Mouse (Mus musculus) heart, embryonic 11.5 days (tissue): ENCODE measurements around the gene Cep95. TPM values are rescaled to one million over a fixed set of nuclear protein-coding genes. Genes with fewer than 3 reads are reported as not detected.

Experiments used
- ATAC-seq: fragments of 200-750 bp; cut with Nextera tagmentation; replicated peaks from 2 replicates; pipeline ENCODE4 v1.8.0; 2017; ENCODE audit warnings: moderate library complexity; ENCODE audit not compliant: insufficient number of reproducible peaks, low FRiP score, low TSS enrichment
- H3K27ac ChIP-seq: fragments of 300-500 bp; sonication (generic); 2 replicates; pipeline ENCODE4 v1.5.1; 2014; ENCODE audit warnings: mild to moderate bottlenecking, low read depth, low read length
- H3K27me3 ChIP-seq: fragments of 300-500 bp; sonication (generic); 2 replicates; pipeline ENCODE4 v1.6.1; 2014; ENCODE audit warnings: mild to moderate bottlenecking, low read length, mixed read lengths; ENCODE audit not compliant: control insufficient read depth, insufficient read depth
- H3K36me3 ChIP-seq: fragments of 300-500 bp; sonication (generic); 2 replicates; pipeline ENCODE4 v1.6.1; 2014; ENCODE audit warnings: mild to moderate bottlenecking, low read length, moderate library complexity, mixed read lengths; ENCODE audit not compliant: control insufficient read depth, insufficient read depth
- H3K4me1 ChIP-seq: fragments of 300-500 bp; sonication (generic); 2 replicates; pipeline ENCODE4 v1.6.1; 2014; ENCODE audit warnings: low read length; ENCODE audit not compliant: control insufficient read depth, insufficient read depth
- H3K4me2 ChIP-seq: fragments of 300-500 bp; sonication (generic); 2 replicates; pipeline ENCODE4 v1.6.1; 2014; ENCODE audit warnings: mild to moderate bottlenecking, moderate library complexity
- H3K4me3 ChIP-seq: fragments of 300-500 bp; sonication (generic); 2 replicates; pipeline ENCODE4 v1.5.1; 2014; ENCODE audit warnings: low read depth, low read length
- H3K9ac ChIP-seq: fragments of 300-500 bp; sonication (generic); 2 replicates; pipeline ENCODE4 v1.6.1; 2014; ENCODE audit warnings: mild to moderate bottlenecking, low read depth, low read length, moderate library complexity
- H3K9me3 ChIP-seq: fragments of 300-500 bp; sonication (generic); replicated peaks from 2 replicates; pipeline ENCODE4 v1.6.1; 2016; ENCODE audit warnings: low read length; ENCODE audit not compliant: control insufficient read depth
- WGBS: fragments of 180-500 bp; shearing (Covaris S2); extraction: QIAGEN DNeasy Blood & Tissue Kit; methylation state at CpG from one replicate; pipeline ENCODE4 v1.1.7; 2014; ENCODE audit not compliant: insufficient replicate concordance; 5-methylcytosine and 5-hydroxymethylcytosine counted together
- polyA plus RNA-seq: library from polyadenylated mRNA; unstranded; fragments of >200 nt; fragmentation: Nextera tagmentation; extraction: Ambion mirVana; gene quantifications from 2 replicates; pipeline ENCODE4 v1.2.1, GENCODE M21; 2014

Gene Cep95
- polyA plus RNA-seq, 1 experiment from 2014 or later: 17.0 TPM

DNA sequence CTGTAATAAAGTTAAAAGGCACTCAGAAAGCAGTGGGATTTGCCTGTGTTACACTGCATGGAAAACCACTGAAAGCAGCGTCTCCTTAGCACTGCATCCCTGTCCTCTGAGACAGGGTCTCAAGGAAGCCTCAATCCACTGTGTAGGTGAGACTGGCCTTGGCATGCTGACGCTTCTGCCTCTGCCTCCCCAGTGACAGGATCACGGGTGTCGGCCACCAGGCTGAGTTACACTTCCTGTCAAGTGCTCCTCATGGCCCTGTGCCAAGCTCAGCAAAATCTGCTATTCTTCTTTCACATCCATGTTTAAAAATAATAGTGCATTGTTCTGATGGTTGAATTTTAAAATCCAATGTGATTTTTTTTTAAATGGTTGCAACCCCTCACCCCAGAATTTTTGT is 31.9 kb downstream of the Cep95 start:
- no peak overlapping the region for H3K4me3 ChIP-seq
- H3K27me3 ChIP-seq: no peaks in the 10 kb centered on the region
- no peak overlapping the region for H3K4me2 ChIP-seq
- H3K36me3 ChIP-seq: peaks cover 20% of the 10 kb centered on the region
- H3K4me1 ChIP-seq: peaks cover 17% of the 10 kb centered on the region
- WGBS: 62% methylated on average over 4 of the region's 4 CpGs
- H3K9ac ChIP-seq: no peak overlapping the region
- no peak overlapping the region for H3K27ac ChIP-seq
- no peak for ATAC-seq
- no peaks in the 10 kb centered on the region for H3K9me3 ChIP-seq

DNA sequence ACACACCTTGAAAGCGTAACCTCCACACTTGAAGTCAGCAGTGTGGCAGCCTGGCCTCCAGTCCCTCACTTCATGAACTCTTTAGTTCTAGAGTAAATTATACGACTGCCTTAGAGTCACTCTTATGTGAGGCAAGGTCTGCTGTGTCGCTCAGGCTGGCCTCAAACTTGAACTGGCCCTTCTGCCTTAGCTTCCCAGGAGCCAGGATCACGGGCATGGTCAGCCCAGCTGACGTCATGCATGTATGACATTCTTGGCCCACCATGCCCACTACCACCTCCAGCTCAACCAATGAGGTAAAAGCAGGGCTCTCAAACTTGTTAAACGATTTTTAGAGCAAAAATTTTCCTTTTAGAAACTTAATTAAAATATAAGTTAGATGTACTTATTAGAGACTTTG is 32.3 kb downstream of the Cep95 start:
- Histone ChIP-seq H3K9ac (no peak overlapping the region), H3K27me3 (no peaks in the 10 kb centered on the region), H3K4me3 (no peak overlapping the region), H3K9me3 (no peaks in the 10 kb centered on the region), H3K36me3 (peaks cover 23% of the 10 kb centered on the region), H3K4me1 (peaks cover 17% of the 10 kb centered on the region), H3K27ac (no peak overlapping the region), H3K4me2 (no peak overlapping the region)
- ATAC-seq: no peak
- 82% methylated on average over 6 of the region's 6 CpGs for WGBS

DNA sequence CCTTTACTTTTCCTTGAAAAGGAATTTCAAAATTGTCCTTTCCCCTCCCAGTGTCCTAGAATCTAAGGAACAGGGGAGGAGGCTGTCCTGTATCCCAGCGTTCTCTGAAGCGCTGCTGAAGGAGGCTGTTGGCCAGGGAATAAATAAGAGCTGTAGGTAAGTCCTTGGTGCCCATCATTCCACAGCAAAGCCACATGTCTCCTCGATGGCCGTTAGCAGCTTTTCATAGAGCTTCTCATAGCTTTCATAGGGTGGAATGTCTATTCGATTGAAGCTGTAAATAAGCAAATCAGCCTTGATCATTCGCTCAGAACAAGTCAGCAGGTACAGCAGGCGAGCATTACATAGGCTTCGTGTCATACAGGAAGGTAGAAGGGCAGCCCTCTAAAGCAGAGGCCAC is 33.4 kb downstream of the Cep95 start:
- no peaks in the 10 kb centered on the region for H3K27me3 ChIP-seq
- H3K4me3 ChIP-seq: no peak overlapping the region
- peaks cover 27% of the 10 kb centered on the region for H3K36me3 ChIP-seq
- no peak overlapping the region for H3K27ac ChIP-seq
- H3K4me1 ChIP-seq: peaks cover 17% of the 10 kb centered on the region
- H3K9me3 ChIP-seq: no peaks in the 10 kb centered on the region
- 88% methylated on average over 8 of the region's 8 CpGs for WGBS
- ATAC-seq: no peak
- no peak overlapping the region for H3K9ac ChIP-seq
- no peak overlapping the region for H3K4me2 ChIP-seq

DNA sequence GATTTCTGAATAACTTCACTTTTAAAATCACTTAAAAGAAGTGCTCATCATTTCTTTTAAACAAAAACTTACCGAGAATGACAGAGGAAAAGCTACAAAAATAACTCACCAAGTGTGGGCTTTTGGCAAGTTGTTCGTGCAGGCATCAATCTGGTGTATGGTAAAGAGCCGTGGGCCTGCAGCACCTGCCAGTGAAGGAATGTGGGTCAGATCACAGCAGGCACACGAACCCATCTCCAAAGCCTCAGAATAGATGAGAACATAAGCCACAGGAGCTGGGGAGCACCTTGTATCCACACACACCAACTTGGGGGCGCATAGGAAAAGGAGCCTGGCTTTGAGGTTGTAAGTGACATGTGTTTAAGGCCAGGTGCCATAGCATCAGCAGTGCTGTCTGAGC is 33.9 kb downstream of the Cep95 start:
- Histone ChIP-seq H3K27ac (no peak overlapping the region), H3K4me3 (no peak overlapping the region), H3K4me2 (no peak overlapping the region), H3K36me3 (peaks cover 29% of the 10 kb centered on the region), H3K4me1 (peaks cover 17% of the 10 kb centered on the region), H3K9ac (no peak overlapping the region), H3K27me3 (no peaks in the 10 kb centered on the region), H3K9me3 (no peaks in the 10 kb centered on the region)
- no peak for ATAC-seq
- WGBS: 80% methylated on average over 5 of the region's 5 CpGs

DNA sequence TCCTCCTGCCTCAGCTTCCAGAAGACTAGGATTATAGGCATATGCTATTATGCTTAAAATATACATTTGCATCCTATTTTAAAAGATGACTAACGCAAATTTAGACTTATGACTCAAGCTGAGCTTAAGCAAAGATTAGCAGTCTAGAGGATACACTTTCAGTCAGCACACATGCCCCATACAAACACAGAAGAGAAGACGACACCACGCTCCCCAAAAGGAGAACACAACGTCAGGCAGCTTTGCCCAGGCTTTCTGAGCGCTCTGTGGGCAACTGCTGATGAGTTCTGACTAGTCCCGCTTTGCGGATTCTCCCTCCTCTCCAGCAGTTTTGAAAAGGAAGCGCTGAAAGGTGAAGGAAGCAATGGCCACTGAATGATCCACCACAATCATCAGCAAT is 34.7 kb downstream of the Cep95 start:
- H3K9ac ChIP-seq: no peak overlapping the region
- H3K27ac ChIP-seq: no peak overlapping the region
- no peaks in the 10 kb centered on the region for H3K27me3 ChIP-seq
- peaks cover 31% of the 10 kb centered on the region for H3K36me3 ChIP-seq
- H3K9me3 ChIP-seq: no peaks in the 10 kb centered on the region
- H3K4me1 ChIP-seq: peaks cover 10% of the 10 kb centered on the region
- no peak for ATAC-seq
- WGBS: 91% methylated on average over 8 of the region's 8 CpGs
- no peak overlapping the region for H3K4me2 ChIP-seq
- H3K4me3 ChIP-seq: no peak overlapping the region

DNA sequence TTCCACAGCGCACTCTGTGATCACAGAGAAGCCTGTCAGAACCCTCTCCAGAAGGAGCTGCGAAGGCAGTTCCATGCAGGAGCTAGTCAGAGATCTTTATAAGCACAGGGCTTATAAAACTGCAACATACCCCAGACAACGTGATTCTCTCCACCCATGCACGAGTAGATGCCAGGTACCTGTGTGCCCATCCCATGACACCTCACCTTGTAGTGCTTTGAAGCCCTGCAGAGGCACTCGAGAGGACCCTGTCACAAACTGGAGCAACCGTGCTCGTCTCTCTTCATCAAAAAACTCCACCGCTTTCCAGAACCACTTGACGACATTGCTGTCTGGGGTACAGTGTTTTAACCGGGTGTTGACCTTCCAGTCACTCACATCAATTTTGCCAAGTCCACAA is 35.4 kb downstream of the Cep95 start:
- 85% methylated on average over 10 of the region's 10 CpGs for WGBS
- no peaks in the 10 kb centered on the region for H3K9me3 ChIP-seq
- peaks cover 26% of the 10 kb centered on the region; the same call in 1 of the 2 replicates for H3K36me3 ChIP-seq

DNA sequence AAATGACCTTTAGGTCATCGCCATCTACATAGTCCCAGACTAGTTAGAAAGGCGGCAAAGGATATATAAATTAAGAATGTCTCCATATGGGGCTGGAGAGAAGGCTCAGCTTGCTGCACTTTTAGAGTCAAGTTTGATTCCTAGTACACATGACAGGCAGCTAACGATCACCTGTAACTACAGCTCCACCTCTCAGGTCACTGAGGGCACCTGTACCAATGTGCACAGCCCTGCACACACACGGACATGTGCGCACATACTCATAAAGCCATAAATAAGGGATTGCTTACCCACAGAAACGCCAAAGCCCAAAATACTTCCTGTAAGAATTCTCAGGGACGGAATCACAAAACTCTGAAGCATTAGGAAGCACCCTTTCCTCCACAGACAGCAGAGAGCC is 39.0 kb downstream of the Cep95 start:
- 91% methylated on average over 7 of the region's 7 CpGs for WGBS
- Histone ChIP-seq H3K4me1 (no peaks in the 10 kb centered on the region), H3K9ac (no peak overlapping the region)

More for the DNA sequence above, 35.4 kb downstream of the Cep95 start:
- H3K27ac ChIP-seq: no peak overlapping the region
- H3K4me1 ChIP-seq: peaks cover 5% of the 10 kb centered on the region; the same call in 1 of the 2 replicates
- no peak for ATAC-seq
- H3K27me3 ChIP-seq: no peaks in the 10 kb centered on the region
- H3K4me3 ChIP-seq: no peak overlapping the region
- no peak overlapping the region for H3K4me2 ChIP-seq
- H3K9ac ChIP-seq: no peak overlapping the region

DNA sequence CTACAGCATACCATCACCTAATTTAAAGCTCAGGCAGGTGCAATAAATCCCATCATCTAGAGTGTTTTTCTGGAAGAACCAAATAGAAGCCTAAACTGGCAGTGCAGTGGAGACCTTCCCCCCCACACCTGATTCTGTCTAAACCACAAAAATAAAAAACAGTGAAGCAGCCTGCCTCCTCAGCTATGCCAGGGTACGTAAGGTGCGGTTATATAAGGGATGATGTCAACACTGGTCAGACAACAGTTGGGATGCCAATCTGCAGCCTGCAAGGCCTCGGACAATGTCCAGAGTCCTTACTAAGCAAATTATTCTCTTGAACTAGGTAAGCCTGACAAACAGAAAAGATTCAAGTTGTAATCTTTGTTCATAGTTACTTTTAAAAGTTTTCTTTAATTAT is 53.0 kb downstream of the Cep95 start:
- no peaks in the 10 kb centered on the region for H3K9me3 ChIP-seq
- no peak overlapping the region for H3K27ac ChIP-seq
- WGBS: 92% methylated on average over 3 of the region's 3 CpGs
- no peak overlapping the region for H3K9ac ChIP-seq
- peaks cover 12% of the 10 kb centered on the region for H3K36me3 ChIP-seq
- H3K4me3 ChIP-seq: no peak overlapping the region
- no peak for ATAC-seq
- no peak overlapping the region for H3K4me2 ChIP-seq
- H3K27me3 ChIP-seq: no peaks in the 10 kb centered on the region
- no peaks in the 10 kb centered on the region for H3K4me1 ChIP-seq

More for the DNA sequence above, 39.0 kb downstream of the Cep95 start:
- H3K4me2 ChIP-seq: no peak overlapping the region
- no peaks in the 10 kb centered on the region for H3K27me3 ChIP-seq
- no peak overlapping the region for H3K4me3 ChIP-seq
- no peak overlapping the region for H3K27ac ChIP-seq
- no peak for ATAC-seq
- peaks cover 26% of the 10 kb centered on the region for H3K36me3 ChIP-seq
- H3K9me3 ChIP-seq: no peaks in the 10 kb centered on the region

DNA sequence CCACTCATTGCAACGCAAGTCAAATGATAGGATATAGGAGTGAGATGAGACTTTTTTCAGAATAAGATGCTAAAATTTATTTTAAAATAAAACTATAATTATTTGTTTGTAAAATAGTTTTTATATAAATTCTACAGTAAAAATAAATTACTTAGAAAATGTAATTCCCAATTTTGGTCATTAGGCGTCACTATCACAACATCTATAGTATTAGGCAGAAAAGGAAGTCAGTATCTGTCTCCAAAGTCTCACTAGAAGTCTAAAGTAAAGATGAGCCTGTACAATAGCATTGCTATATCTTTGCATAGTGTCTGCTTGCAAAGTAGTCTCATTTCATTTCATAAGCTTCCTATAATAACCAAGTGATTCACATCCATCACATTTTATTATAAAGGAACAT is 62.4 kb downstream of the Cep95 start:
- 56% methylated on average over 2 of the region's 2 CpGs for WGBS

More for the DNA sequence above, 62.4 kb downstream of the Cep95 start:
- no peak overlapping the region for H3K4me2 ChIP-seq
- no peak for ATAC-seq
- H3K9ac ChIP-seq: no peak overlapping the region
- H3K9me3 ChIP-seq: no peaks in the 10 kb centered on the region
- no peaks in the 10 kb centered on the region for H3K27me3 ChIP-seq
- H3K36me3 ChIP-seq: peaks cover 11% of the 10 kb centered on the region
- no peaks in the 10 kb centered on the region for H3K4me1 ChIP-seq
- no peak overlapping the region for H3K4me3 ChIP-seq
- no peak overlapping the region for H3K27ac ChIP-seq
